Mouse (Mus musculus) cerebellum, adult 11 months (tissue): ENCODE data around the gene Agap1.

Experiments used
- DNase-seq: peaks from one replicate; pipeline ENCODE4 v3.0.0; 2022

The Agap1 gene

DNA sequence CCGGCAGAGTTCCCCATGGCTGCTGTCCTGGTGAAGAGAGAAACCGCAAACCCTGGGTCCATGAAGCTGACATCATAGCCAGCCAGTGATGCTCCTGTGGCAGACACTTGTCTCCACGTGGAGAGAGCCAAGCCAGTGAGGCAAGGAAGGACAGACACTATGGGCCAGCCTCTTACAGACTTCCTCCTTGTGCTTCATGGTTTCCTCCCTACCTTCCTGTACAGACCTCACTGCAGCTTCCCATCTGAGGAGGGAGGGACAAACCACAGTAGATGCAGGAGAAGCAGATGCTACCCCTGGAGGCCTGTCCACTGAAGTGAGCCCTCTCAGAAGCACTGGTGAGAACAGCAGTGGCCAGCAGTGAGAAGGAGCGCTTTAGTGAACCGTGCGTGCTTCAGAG lies 332.2 kb downstream of the Agap1 start:
- DNase-seq: no peak

DNA sequence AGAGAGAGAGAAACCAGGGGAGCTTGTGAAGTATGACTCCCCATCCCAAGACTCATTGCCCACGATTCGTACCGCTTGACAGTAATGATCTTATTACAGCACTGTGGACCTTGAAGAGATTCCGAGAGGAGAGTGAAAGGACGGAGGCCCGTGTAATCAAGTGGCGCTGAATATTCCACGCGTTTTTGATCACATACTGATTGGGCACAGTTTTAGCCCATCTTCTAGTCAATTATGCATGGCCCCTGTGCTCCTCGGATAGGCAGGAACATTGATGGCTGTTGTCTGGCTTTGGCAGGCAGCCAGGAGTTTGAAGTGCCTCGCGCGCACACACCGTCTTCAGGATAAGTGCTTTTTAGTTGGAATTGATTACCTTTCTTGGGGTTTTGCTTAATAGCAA lies 344.1 kb downstream of the Agap1 start:
- no peak for DNase-seq

DNA sequence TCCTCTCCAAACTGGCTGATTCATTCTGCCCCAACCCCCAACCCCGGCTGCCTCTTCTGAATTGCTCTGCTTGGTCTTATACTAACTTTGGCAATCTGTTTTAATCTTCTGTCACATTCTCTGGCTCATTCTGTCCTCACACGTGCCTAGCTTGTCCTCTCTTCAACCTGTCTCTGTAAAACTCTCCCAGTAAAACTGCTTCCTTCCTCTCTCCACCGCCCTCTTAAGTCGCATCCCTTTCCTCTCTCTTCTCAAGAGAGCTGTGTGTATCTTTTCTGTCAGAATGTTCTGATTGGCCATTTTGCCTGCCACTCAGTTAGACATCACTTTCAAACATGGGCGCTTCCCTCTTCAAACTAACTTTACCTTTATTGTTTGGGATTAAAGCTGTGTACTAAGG lies 346.9 kb downstream of the Agap1 start:
- DNase-seq: no peak

DNA sequence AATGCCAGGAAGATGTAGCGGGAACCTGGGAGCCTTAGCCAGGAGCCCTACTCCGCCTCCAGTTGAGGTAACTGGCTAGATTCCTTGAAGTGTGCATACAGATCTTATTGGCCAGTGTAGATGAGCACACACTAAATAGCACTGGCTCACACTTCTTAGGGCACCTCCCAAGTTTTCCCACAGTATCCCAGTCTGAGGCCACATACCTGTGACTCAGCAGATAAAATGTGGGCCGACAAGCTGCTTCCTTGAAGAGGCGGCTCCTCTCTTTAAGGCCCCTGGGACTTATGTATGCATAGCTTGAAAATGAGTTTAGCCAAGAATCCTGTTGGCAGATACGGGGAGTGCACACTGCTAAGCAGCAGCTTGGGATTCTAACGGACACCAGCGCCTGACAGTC lies 350.4 kb downstream of the Agap1 start:
- DNase-seq: no peak

DNA sequence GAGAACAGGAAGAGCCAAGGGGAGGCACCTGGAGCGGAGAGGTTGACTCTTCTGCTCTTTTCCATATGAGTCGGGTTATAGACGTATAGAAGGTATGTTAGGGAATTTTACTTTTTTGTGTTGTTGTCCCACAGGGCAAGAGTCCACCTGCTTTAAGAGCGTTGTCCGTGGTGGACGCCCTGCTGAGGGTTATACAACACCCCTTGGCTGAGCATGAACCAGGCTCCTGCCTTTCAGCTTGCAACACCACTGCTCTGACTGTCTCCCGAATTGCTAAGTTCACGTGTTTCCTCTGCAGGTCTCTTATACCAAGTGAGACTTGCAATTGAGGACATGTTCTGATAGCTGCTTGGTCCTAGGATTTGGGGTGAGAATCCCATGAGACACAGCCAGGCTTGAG lies 358.2 kb downstream of the Agap1 start:
- DNase-seq: no peak

DNA sequence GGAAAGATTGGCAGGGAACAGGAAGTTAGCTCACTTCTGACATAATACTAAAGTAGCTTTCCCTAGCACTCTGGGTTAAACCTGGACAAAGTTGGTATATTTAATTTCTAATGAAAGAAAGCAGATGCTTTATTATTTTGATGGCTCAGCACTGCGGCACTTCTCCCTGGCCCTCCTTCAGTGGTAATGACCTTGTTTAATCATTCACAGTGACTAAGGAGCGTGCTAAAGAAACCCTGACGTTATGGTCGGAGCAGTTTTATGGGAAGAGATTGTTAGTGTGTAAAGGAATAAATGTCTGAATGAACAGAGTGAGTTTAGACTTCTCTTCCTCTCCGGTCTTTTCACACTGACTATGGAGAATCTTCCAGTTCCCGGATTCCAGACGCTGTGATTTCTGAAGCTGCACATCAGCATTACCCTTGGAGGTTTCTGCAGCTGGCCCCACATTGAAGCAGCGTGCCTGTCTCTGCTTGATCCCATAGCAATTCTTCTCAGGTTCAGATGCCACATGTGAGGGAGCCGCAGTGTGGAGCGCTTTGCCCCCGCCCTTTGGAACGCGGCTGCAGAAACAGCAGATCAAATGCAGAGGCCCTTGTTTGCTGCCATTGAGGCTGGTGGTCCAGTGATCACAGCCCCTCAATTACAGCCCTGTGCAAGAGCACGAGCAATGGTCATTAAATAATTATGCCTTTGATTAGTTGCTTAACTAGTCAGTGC lies 362.0 kb downstream of the Agap1 start:
- DNase-seq: no peak

DNA sequence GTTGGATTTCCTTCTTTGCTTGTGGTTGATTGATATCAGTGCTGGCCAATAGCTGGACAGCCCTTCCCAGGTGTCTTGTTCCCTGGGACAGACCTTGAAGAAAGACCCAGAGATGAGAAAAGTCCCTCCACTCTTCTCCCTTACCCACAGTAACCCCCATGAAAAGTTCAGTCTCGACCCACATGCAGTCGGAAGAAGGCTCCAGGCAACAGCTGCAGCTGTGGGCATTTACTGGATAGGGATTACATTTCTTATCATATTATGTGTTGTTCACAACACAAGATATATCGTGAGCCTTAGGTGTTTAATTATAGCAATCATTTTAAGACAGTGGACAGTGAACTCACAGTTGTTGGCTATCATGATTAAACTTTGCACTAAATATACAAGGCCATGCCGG lies 367.2 kb downstream of the Agap1 start:
- DNase-seq: no peak

DNA sequence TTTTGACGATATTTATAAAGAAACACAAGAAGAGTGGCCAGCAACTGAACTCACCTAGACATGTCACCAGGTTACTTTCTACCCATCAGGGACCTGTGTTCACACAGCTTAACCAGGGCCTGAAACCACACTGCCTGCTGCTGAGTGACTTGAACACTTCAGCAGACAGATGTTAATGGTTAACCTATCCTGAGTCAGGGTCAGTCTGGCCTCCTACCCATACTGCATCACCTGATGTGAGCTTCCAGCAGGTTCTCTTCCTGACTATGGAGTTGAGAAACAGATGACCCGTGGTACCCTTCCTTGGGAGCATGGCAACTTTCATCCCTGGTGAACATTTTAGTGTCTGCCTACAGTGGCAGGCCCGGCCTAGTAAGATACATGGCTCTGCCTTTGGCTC lies 367.8 kb downstream of the Agap1 start:
- no peak for DNase-seq

DNA sequence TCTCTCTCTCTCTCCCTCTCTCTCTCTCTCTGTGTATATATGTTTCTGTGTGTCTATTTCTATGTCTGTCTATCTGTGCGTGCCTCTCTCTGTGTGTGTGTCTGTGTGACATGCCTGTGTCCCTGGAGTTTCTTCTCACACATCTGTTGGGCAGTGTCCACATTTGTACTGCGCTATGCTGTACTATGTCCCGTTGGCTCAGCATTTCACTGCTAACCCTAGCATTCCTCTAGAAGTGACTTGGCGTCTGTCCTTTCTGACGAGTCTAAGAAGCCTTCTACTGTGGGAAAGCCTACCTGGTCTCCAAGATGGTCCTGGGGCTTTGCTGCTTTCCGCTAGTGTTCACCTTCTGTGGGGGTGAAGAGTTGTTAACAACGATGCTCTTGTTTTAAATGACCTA lies 368.4 kb downstream of the Agap1 start:
- DNase-seq: no peak

DNA sequence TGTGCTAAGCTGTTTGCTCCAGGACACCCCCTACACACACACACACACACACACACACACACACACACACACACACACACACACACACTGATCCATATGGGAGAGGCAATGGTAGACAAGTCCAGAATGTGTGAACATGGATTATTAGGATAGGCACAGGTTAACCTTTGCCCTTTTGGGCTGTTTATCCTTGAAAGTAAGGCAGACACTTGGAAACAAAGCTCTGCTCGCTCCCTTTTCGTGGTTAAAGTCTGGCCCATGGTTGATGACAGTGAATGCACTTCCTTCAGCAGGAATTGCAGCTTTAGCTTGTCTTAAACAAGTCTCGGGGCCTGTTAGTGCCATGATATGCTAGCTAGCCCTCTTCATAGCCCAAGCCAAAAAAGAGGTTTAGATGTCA lies 372.4 kb downstream of the Agap1 start:
- no peak for DNase-seq

DNA sequence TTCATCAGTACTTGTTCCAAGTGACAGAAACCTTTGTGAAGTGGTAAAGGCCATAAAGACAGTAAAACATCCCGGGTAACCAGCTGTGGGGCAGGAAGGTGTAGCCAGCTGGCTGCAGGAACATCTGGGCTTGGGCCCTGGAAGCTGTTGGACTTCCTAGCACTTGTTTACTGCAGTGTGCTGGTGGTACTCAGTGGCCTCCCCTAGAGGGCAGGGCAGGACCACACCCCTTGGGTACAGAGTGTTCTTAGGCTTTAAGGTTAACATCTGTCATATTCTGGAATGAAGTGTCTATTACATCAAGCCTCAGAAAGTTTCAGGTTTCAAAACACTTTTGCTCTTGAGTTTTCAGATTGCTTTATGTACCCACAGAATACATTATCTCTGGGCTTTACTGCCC lies 376.5 kb downstream of the Agap1 start:
- DNase-seq: no peak

DNA sequence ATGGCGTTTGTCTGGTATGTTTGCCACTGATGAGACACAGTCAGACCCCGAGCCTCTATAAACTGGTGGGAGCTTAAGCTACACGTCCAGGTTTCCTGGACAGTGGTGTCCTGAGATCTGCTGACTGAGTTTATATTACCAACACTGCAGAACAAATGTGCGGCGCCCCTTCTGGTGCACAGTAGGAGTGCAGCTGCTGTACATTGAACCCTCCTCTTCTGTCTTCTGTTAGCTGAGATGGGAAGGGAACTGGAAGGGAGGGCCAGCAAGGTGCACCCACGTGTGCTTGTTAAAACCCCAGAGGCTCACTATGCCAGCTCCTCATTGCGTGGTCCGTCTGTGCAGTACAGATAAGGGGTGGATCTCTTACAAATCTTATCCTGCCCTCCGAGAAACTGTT lies 389.5 kb downstream of the Agap1 start:
- DNase-seq: no peak

DNA sequence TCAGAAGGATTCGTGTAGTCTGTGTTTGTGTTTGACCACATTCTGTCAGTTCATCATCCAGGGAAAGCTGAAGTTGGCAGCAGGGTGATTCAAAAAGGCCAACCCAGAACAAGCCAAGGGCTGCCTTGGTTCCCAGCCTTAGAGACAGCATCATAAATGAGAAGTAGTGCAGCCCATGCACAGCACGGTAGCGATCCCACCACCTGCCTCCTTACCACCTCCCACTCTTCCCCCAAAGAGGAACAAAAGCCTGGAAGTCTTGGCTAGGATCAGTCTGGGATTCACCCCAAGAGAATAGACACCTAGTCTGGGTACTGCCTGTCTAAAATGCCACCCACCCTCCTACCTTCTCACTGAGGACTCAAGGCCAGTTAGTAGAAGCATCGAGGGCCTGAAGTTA lies 390.9 kb downstream of the Agap1 start:
- no peak for DNase-seq

DNA sequence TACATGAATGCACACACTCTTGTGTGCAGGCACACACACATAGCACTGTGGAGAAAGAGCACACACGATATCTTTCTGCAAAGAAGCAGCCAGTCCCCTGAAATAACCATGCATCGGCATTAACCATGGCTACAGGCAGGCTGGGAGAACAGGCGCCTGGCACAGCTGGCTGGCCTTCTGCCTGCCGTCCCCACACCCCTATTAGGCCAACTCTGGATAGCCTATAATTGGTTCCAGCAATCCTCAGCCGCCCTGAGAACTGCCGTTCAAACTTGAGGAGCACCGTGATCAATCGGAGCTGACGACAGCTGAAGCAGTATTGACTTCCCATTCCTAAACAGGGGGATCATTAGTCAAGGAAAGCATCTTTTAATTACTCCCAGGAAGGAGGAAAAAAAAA lies 391.5 kb downstream of the Agap1 start:
- DNase-seq: no peak

DNA sequence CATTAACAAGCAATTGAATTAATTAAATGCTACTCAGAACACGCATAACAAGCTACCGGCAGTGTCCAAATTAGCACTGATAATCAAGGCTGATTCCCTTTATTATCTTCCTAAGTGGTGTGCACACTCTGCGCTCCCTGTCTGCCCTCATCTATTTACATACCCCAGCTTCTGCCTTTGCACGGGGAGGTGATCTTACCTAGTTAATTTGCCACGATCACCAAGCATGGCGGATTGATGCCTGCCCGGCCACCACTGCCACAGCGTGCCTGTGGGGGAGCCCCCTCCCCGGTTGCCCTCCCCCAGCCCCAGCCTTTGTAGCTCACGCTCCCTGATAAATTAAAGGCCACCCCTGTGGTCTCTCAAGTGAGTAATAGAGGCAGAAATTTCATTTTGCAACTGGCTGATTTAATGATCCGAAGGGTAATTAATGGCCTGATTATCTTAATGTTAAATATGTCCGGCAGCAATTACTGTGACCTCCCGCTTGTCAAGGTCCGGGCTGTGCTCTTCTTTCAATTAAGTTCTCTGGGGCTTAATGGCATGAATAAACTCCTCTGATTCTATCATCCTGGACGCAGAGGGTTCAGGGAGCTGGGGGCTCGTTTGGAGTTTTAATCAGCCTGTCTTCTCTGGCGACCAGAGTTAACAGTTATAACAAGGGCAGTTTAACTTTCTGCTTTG lies 393.9 kb downstream of the Agap1 start:
- DNase-seq: no peak

DNA sequence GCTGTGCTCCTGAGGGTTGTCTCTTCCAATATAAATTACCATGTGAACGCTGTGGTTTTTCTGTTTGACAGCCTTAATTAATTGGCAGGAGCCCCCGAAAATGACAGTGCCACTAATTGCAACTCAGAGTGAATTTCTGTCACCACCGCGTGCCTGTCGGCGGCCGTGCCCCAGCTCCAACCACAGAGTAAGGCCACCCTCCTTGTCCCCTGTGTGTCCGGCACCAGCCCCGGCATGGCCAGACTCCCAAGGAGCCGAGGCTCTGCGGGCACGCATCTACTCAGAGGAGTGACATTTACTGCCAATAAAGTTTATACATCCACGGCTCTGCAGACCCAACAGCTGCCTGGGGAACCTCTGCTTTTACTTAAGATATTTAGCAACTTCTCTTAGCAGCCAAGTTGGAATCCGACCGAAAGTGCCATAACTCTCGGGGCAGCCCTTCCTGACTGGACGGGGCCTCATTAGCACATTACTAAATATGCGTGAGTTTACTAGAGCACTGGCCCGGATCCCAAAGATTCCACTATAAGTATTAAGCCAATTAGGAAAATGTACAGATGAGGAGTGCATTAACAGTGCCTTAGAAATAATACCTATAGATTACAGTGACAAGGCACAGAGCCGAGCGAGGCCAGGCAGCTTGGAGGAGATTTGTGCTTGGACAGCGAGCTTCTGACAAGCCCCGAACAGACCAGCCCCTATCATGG lies 394.7 kb downstream of the Agap1 start:
- no peak for DNase-seq

DNA sequence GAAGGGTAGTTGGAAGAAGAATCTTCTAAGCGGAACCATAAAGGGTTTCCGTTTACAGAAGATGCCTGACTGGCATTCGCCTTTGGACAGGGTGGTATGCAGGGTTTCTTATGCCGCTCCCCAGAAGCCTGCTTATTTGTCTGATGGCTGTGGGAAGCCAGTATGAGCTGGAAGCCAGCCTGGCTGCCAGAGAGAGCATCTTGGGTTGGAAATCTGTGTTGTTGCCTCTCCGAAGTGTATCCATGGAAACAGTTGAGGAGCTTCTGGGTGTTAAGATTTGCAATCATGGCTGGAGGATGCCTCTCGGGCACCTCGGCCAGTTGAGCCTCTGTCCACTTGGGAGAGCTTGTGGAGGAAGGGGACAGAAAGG lies 395.2 kb downstream of the Agap1 start:
- DNase-seq: no peak

DNA sequence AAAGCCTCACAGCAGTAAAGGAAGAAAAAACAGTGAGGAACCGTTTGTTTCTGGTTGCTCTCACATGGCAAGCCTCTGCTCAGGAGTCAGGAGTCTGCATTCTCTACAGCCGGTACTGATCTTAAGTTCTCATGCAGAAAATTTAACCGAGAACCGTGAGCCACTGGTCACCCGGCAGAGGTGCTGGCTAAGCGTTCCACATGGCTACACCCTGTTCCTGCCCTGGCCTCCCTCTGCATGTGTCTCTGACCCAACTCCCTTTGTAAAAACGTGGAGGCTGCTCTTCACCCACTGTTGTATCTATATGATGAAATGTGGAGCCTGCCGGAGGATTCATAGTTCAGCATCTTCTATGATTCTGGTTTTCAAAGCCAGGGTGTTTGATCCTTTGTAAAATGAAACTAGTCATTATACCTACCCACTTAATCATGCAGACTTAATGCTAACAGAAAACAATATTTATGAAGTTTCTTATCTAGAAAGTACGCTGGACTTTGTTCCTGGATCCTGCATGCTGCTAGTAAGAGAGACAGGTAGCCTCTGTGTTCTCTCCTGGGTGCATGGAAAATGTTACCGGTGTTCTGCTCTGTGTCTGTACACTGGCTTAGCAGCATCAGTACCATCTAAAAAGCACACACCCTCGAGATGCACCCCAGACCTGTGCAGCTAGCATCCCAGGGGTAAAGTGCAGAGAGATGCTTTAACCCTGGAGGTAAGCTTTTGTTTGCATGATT lies 396.2 kb downstream of the Agap1 start:
- no peak for DNase-seq

DNA sequence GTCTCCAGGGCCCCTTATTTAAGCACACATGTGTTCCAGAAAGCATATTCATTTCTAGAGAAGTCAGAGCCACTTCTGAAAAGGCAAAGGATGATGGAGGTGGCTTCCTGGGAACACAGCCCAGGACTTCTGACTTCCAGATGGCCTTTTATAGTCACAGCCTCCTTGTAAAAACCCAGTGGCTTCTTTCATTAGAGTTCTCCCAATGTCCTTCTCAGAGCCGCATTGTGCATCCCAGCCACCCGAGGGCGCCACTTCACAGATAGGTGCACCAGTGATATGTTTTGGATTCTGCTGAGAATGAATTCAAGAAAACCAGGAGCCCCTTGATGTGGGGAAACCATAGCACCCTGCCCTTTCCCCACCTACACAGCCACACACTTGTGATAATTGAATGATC lies 404.6 kb downstream of the Agap1 start:
- DNase-seq: peak; percentile 33

DNA sequence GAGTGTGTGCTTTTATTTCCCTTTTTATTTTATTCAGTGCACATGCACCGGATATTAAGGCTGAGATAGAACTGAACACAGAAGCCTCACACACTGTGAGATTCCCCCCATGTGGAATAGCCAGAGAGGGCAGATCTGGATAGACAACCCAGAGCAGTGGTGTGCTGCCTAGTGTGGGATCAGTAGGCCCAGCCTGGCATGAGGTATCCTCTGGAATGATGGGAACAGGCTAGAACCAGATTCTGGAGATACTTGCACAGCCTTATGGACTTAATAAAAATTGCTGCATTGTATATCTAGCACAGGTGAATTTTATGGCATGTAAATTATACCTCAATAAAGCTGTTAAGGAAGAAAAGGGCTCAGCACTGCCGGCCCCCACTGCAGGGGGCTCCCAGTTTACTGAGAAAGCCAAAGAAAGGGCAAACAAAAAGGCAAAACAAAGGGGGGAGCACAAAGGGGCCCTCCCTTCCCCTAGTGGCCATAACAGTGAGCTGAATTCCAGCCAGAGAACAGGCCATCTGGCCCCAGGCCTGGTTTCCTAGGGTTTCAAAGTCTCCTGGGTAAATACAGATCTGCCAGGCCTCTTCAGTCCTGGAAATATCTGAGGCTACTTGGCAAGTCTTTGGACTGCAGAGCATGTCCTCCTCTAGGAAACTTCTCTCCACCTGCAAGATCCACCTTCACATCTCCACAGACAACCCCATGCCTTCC lies 405.6 kb downstream of the Agap1 start:
- DNase-seq: peak; percentile 41

DNA sequence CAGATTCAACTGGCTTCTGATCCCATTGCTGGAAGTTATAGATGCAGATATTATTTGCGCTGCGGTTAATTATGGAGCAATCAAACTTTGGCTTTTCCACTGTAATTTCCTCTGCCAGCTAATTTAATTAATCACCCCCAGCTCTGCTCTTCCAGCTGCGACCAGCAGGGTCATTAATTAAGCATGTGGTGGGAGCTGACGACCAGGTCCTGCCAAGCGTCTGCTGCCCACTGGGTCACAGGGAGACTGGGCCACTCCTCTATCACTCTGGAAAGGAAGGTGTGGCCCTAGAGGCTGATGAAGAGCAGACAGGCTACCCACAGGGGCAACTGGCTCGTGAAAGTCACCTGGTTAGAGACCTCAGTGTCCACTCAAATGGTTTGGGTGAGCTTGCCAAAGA lies 411.2 kb downstream of the Agap1 start:
- DNase-seq: no peak

DNA sequence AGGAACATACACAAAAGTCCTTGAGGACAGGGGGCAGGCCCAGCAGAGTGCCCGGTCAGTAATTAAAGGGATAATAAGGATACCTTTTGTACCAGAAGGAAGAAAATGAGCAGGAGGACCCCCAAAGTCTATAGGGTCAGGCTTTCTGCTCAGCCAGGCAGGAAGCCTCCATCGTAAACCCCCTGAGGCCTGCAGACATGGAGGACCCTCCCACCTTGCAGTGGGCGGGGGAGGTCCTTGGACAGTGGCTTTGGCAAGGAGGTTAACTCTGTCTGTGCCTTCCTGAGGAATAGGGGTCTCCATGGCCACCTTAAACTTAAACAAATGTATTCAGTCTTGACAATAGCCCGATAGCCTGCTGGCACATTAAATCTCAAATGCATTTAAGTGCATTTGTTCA lies 413.2 kb downstream of the Agap1 start:
- DNase-seq: no peak
